Mouse (Mus musculus) forelimb bud, embryonic 11.5 days (tissue): Measurements from ENCODE around the gene C77080.

Experiments
- DNase-seq: peaks from one replicate; pipeline ENCODE4 v3.0.0-alpha.2; 2012; ENCODE audit warnings: low read depth, low spot score

The C77080 gene

GRCm38 (mm10) chr4:129238579-129239016 is 22.6 kb downstream of the C77080 start:
- no peak for DNase-seq

GRCm38 (mm10) chr4:129237843-129238441 is 23.3 kb downstream of the C77080 start:
- peak; percentile 52 for DNase-seq

- DNase-seq = no peak
These were observed 24.9 kb downstream of the C77080 start for GRCm38 (mm10) chr4:129236236-129236813.

GRCm38 (mm10) chr4:129235147-129235546 is 26.1 kb downstream of the C77080 start:
- DNase-seq = no peak

GRCm38 (mm10) chr4:129234488-129234887 is 26.7 kb downstream of the C77080 start:
- no peak for DNase-seq

GRCm38 (mm10) chr4:129232561-129233360 is 28.4 kb downstream of the C77080 start:
- DNase-seq = no peak

- no peak for DNase-seq
These were observed 29.4 kb downstream of the C77080 start for GRCm38 (mm10) chr4:129231594-129232450.

GRCm38 (mm10) chr4:129230926-129231325 is 30.3 kb downstream of the C77080 start:
- no peak for DNase-seq

- no peak for DNase-seq
These were observed 33.2 kb downstream of the C77080 start for GRCm38 (mm10) chr4:129227985-129228381.

- DNase-seq = no peak
These were observed 33.8 kb downstream of the C77080 start for GRCm38 (mm10) chr4:129227170-129227984.

- no peak for DNase-seq
These were observed 34.7 kb downstream of the C77080 start for GRCm38 (mm10) chr4:129226441-129226963.

- no peak for DNase-seq
These were observed 35.9 kb downstream of the C77080 start for GRCm38 (mm10) chr4:129225315-129225714.

- DNase-seq = no peak
These were observed 37.6 kb downstream of the C77080 start for GRCm38 (mm10) chr4:129223421-129224281.

- no peak for DNase-seq
These were observed 38.9 kb downstream of the C77080 start for GRCm38 (mm10) chr4:129222019-129222925.

GRCm38 (mm10) chr4:129221097-129222010 is 39.9 kb downstream of the C77080 start:
- DNase-seq = no peak

- DNase-seq = no peak
These were observed 40.7 kb downstream of the C77080 start for GRCm38 (mm10) chr4:129220376-129221089.

- DNase-seq = no peak
These were observed 42.0 kb downstream of the C77080 start for GRCm38 (mm10) chr4:129219198-129219597.
